Mouse (Mus musculus) spleen, postnatal 0 days (tissue): ENCODE results near the gene Selenov. TPM values are rescaled to one million over a fixed set of nuclear protein-coding genes. Genes with fewer than 3 reads are reported as not detected.

ENCODE experiments used
- polyA plus RNA-seq: library from polyadenylated mRNA; unstranded; fragments of >200 nt; fragmentation: Nextera tagmentation; extraction: Ambion mirVana; gene quantifications from 2 replicates; pipeline ENCODE4 v1.2.1, GENCODE M21; 2015

Gene Selenov
- 0.15 TPM in 1 of 2 replicates, not detected in the other for polyA plus RNA-seq

DNA sequence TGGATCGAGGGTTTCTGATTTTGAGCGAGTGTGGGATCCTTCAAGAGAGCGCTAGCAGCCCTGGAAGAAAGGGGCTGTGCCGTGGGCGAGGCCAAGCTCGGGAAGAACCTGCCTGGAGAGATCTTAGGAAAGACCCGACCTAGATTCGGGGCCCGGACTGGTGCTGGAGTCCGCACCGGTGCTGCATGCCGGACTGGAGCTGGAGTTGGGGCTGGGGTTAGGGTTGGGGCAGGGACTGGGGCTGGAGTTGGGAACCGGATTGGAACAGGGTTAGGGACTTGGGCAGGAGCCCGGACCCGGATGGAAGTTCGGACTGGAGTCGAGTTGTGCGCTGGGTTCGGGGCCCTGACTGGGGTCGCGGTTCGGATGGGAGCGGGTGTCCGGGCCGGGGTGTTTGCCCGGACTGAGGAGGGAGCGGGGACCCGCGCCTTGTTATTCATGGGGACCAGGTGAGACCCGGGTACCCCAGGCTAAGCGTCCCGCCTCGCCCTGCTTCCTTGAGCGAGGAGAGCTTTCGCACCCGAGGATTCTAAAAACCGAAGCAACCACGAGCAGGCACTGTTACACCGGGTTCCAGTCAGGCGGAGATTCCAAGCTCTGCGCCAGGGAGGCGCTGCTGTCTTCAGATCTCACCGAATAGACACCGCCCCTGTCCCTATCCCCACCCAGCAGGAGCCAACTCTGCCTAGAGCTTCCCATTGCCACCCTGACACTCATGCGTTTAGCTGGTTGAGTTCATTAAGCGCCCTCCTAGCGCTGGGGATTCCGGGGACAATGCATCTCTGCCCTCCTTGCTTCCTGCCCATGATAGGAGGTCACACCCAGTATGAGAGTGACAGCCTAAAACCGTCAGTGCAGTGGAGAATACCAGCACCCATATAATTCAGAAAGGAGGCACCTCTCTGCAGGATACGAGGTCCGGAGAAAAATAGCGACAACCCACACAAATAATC is at the start of gene Selenov:
TSS of gene Selenov (minus strand) at position 549 of the 953 bp plus-strand sequence.

DNA sequence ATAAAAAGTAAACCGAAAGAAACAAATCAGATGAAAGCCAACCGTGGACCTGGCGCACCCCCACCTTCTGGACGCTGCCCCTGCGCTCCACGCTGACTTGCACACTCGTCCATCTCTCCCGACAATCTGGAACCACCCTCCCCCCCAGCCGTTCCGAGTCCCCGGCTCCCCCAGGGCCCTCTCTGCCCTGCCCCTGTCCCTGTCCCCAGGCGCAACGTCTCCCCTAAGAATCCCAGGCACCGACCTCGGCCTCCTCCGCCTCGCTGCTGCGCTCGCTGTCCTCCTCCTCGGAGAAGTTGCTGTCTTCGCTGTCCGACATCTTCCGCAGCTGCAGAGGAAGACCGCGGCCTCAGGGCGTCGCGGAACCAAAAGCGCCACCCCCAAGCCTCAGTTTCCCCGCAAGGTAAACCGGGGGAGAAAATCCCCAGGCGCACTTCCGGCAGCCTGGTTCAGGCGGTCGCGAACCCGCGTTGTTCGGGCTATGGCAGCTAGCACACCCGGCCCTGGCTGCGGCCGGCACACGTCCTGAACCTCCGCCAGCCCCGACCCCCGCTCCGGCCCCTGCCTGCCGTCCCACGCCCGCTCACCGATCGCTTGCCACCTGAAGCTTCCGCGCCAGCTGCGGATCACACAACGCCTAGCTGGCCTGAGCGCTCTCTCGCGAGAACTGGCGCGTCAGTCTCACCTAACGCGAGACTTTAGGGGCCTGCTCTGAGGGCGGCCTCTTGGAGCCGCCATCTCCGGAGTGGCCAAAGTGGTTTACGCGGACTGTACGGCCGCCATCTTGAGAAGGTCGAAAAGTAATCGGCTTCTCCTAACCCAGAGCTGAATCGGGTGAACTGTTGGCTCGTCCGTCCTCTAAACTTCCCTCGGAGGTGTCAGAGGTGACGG is 47.4 kb upstream of the Selenov start, which contains the start of gene Supt5:
TSS of gene Supt5 (minus strand) at position 639 of the 891 bp plus-strand sequence.

DNA sequence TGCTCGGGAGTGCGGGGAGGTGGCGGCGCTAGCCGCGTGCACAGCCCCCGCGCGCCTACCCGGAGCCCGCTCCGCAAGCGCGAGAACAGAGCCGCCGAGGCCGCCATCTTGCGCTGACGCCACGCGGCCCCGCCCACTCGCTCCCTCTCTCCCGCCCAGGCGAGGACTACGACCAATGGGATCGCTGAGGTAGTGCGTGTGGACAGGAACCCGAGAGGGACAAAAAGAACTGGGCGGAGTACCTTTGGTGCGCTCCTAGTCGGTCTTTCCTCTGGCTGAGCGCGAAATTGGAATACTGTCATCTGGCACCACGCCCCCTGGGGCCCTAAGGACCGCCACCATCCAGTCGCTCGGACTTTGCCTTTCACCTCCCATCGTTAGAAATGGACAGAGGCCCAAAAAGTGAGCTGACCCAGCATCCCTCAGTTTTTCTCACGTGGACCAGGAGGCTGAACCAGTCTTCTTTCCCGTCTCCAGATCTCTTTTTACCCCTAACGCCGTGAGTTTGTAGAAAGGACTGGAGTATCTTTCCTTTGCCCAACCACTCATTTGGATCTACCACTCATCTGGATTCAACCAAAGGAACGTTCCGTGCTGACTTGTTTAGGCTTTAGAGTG is 21.0 kb upstream of the Selenov start, which contains the start of gene Timm50:
TSS of gene Timm50 (minus strand) at position 147 of the 618 bp plus-strand sequence.

DNA sequence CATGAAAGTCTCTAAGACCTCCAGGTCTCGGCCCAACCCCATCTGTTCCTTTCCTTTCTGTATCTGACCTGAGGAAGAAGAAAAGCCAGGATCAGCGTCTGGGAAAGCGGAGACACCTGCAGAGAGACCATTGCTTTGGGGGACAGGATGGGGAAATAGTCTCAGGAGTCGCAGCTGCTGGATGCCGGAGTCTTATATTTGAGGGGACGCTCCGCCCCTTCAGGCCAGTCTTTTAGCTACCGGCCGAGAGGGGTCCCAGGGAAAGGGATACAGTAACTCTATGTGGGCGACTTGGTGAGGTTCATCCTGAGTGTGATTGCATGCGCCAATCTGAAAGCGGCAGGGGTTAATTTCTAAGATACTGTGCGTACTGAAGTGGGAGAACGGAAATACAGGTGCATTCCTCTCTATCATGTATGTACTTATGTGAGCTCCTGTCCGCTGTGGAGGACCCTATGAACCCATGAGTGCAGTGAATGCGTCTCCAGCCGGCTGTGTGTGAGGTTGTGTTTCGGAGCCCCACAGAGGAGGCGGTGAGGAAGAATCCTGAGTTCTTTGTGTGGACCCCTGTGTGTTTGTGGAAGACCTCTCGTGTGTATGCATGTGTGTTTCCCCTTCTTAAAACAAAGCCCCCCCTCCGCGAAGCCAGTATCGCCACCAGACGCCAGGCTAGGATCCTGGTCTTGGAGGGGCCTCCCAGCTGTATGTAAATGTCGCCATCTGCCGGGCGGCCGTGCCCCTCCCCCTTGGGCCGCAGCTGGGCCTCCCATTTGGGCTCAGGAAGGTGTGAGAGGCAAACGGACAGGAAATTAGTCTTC is 10.8 kb upstream of the Selenov start, which contains the start of gene Dll3:
TSS of gene Dll3 (minus strand) at position 623 of the 818 bp plus-strand sequence.

DNA sequence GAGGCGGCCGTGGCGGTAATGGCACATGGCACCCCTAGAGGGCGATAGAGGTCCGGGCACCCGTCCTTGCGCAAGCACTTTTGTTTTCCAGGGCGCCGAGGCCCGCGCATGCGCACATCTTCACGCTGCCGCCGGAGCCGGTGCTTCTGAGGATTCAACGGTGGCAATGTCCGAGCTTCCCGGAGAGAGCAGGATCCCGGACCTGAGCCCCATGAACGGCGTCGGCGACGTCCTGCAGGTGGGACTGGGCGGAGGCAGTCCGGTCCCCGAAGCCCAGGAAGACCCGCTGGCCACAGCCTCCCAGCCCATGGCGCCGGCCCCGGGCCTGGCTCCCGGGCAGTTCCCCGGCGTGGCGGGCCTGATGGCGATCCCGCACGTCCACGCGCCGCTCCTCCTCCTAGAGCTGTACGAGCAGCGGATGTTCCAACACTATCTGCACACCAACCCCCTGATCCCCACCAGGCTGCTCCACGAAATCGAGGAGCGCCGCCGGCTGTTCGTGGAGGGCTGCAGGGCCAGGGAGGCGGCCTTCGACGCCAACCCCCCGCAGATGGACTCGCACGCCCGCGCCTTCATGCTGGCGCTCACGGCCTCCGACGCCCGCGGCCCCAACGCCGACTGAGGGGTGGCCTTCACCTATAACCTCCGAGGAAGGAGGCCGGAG is 13.2 kb downstream of the Selenov start, which contains the start of gene Eid2b:
TSS of gene Eid2b (plus strand) at position 125 of the 664 bp plus-strand sequence.

DNA sequence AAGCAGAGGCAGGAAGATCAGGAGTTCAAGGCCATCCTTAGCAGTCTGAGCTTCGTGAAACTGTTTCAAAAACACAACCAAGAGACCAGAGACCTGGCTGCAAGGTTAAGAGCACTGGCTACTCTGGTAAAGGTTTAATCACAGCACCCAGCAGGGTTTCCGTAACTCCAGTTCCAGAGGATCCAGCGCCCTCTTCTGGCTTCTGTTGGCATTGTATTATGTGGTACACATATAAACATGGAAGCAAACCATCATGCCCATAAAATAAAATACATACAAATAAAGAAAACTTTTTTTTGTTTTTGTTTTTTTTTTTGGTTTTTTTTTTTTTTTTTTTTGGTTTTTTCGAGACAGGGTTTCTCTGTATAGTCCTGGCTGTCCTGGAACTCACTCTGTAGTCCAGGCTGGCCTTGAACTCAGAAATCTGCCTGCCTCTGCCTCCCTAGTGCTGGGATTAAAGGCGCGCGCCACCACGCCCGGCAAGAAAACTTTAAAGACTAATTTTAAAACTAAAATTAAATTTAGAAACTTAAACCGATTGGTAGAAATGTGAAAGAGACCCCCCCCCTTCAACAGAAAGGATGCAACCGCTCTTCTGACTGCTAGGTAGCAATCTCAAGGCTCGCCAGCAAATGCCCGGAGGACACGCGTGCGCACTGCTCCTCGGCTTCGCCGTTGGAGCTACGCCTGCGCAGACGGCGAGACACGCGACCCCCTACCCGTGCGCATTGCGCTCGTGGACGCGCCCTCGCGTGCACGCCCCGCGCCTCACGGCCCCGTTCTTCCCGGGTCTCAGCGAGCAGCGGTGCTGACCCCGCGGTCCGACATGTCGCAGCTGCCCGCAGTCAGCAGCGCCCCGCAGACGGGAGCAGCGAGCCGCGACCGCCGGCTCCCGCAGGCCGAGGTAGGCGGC is 23.6 kb downstream of the Selenov start, which contains the start of gene Eid2:
TSS of gene Eid2 (plus strand) at position 753 of the 913 bp plus-strand sequence.

Other genes starting within 250 kb of the Selenov start
- gene Psmc4, start 241.1 kb downstream of the Selenov start, polyA plus RNA-seq = 130 and 134 TPM in 2 replicates
- 0.07 and 0.08 TPM in 2 replicates for gene Fcgbp, start 219.9 kb downstream of the Selenov start, polyA plus RNA-seq
- gene 9530053A07Rik, start 161.7 kb downstream of the Selenov start, polyA plus RNA-seq = 0.02 TPM in 1 of 2 replicates, not detected in the other
- 115 and 124 TPM in 2 replicates for gene Fbl, start 121.5 kb downstream of the Selenov start, polyA plus RNA-seq
- gene Dyrk1b, start 111.7 kb downstream of the Selenov start, polyA plus RNA-seq = 4.2 and 4.5 TPM in 2 replicates
- gene Eid2, start 23.3 kb downstream of the Selenov start, polyA plus RNA-seq = 1.2 and 1.5 TPM in 2 replicates
- 4.4 and 5.9 TPM in 2 replicates for gene Eid2b, start 13.4 kb downstream of the Selenov start, polyA plus RNA-seq
- not detected in 2 replicates for gene Dll3, start 11.1 kb upstream of the Selenov start, polyA plus RNA-seq
- gene Timm50, start 20.9 kb upstream of the Selenov start, polyA plus RNA-seq = 85.5 and 94.2 TPM in 2 replicates
- gene Supt5, start 47.6 kb upstream of the Selenov start, polyA plus RNA-seq = 30.5 and 35.4 TPM in 2 replicates
- 1,177 and 1,190 TPM in 2 replicates for gene Rps16, start 59.5 kb upstream of the Selenov start, polyA plus RNA-seq
- gene Plekhg2, start 81.4 kb upstream of the Selenov start, polyA plus RNA-seq = 18.9 and 22.0 TPM in 2 replicates
- gene Zfp36, start 89.1 kb upstream of the Selenov start, polyA plus RNA-seq = 14.2 and 15.8 TPM in 2 replicates
- 21.9 and 23.0 TPM in 2 replicates for gene Med29, start 101.5 kb upstream of the Selenov start, polyA plus RNA-seq
- 31.6 and 33.8 TPM in 2 replicates for gene Paf1, start 101.8 kb upstream of the Selenov start, polyA plus RNA-seq
- 149 and 179 TPM in 2 replicates for gene Gmfg, start 146.3 kb upstream of the Selenov start, polyA plus RNA-seq
- 0.42 and 0.49 TPM in 2 replicates for gene Lrfn1, start 160.8 kb upstream of the Selenov start, polyA plus RNA-seq
- gene Ifnl2, start 219.3 kb upstream of the Selenov start, polyA plus RNA-seq = not detected in 2 replicates
- gene Ifnl3, start 231.7 kb upstream of the Selenov start, polyA plus RNA-seq = not detected in 2 replicates
- gene Sycn, start 249.7 kb upstream of the Selenov start, polyA plus RNA-seq = 25.7 and 72.8 TPM in 2 replicates